Mouse (Mus musculus): ENCODE data around the gene Rpia.

- TF ChIP-seq POLR2A (IDR thresholded peaks at IDR 0.05; ENCODE audit: insufficient read depth, low read depth, low read length) (no peak), CTCF (IDR thresholded peaks at IDR 0.05; ENCODE audit: insufficient read depth, low read depth, low read length) (no peak)
Measured at GRCm38 (mm10) chr6:70739456-70739855, 52.6 kb downstream of the Rpia start.

Measured in olfactory bulb, adult 2 months (tissue).